Mouse (Mus musculus): ENCODE measurements around the gene Cdkal1. TPM values are rescaled to one million over a fixed set of nuclear protein-coding genes. Genes with fewer than 3 reads are reported as not detected.
A peak's percentile ranks its signal among the peaks of the same experiment; 100 is the strongest.

Cdkal1 gene
- total RNA-seq, 2 experiments from 2014 or later: 18.4 to 18.8 TPM

DNA sequence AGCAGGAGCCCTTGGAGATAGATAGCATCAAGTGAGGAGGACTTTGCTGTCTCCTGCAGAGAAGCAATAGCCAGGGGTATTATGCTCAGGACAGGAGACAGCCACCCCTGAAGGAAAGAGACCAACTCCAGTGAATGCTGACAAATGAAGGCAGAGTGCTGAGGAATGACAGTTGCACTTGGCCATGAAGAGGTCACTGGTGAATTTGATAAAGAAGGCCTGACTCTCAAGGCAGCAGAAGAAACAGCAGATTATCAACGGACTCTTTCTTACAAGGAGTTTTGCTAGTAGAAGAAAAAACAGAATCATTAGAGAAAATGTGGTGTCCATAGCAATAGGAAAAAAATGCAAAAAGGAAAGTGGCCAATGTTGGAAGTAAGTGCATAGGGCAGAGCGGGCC is 37.2 kb downstream of the Cdkal1 start:
- DNase-seq (ENCODE audit: low spot score in 2 of 2): no peak

DNA sequence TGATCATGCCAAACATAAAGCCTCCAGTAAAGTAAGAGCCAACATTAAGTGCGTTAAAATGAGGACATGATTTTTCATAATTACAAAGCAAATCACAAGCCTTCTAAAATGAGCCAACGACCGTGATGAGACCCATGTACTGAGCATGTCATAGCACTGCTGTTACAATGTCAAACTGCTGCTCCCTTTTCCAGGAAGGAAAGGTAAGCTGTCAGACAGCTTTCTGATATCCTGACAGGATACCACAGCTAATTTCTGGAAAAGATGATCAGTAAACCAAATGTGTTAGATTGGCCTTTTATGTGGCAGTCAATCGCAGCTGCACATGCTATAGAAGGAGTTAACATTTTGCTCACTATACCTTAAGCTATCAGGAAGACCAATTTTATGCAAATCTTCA is 44.7 kb downstream of the Cdkal1 start:
- no peak for DNase-seq (ENCODE audit: low spot score in 2 of 2)

DNA sequence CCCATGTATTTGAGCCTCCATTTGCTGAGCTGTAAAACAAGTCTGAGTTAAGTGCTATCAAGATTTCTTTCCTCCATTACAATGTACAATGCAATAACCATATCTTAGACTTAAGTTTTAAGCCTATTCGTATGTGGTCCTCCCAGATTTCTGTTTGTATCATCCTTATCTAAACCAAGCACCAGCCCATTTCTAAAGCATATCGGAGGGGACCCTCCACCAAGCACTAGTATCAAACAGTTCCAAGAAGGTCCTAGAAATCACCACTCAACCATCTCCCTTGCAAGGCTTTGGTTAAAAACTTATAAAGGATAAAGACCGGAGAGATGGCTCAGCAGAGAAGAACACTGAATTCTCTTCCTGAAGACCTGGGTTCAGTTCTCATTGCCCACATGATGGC is 47.1 kb downstream of the Cdkal1 start:
- DNase-seq (ENCODE audit: low spot score in 2 of 2): no peak

DNA sequence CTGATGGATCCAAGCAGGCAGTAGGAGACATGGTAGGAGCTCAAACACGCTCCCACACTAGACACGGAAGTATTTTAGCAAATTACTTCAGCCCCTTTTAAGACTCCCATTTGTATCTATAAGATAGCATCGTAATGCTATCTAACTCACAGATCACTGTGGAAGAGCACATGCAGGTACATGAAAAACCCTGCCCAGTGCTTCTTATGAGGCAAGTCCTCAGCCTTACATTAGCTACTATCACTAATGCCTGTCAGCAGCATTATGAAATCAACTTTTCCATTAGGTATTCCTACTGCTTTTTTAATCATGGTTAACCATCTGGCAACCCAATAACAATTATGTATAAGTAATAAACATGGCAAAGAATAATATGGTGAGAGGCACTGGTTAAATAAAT is 47.5 kb downstream of the Cdkal1 start:
- no peak for DNase-seq (ENCODE audit: low spot score in 2 of 2)

DNA sequence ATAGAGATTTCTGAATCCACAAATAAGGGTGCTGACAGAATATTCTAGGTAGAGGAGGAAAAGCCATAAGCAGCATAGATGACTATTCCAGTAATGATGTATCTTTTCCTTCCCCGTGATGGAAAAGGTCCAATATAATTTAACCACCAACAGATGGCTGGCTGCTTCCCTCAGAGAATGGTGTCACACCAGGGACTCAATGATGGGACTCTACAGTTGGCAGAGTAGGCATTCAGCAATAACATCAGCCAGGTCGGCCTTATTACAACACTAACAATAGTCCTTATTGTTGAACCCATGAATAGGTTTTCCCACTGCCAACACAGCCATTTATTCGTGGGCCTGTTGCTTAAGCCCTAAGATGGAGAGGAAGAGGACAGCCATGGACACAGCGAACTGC is 48.6 kb downstream of the Cdkal1 start:
- DNase-seq (ENCODE audit: low spot score in 2 of 2): no peak

DNA sequence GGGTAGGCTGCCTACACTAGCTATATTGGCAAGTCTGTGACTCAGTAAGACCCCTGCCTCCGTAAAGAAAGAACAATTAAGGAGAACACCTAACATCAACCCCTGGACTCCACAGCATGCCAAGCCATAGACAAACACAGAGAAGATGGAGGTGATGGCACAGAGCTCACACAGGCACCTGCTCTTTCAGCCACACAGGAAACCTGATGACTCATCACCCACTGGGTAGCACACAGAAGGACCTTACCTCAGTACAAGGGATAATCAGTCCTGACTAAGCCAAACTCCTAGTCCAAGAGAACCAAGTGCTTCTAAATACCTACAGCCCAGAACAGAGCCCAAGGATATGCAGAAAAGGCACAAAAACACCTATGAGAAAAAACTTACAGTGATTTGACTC is 50.2 kb downstream of the Cdkal1 start:
- no peak for DNase-seq (ENCODE audit: low spot score in 2 of 2)

DNA sequence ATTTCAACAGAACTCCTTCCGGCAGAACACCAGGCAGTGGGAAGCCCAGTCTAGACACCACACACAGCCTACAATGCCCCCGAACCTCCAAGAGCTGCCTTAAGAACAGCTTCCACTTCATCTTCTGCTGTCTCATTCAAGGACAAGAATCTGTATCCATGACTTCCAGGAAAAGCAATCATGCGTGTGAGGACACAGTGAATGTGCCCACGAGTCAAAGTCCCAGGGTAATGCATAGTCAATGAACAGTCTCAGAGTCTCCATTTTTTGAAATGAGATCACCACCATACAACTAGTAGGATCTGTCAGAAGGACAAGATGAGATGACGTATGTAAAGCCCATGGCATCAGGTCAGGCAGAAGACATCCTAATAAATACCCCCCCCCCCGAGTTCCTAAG is 51.4 kb downstream of the Cdkal1 start:
- no peak for DNase-seq (ENCODE audit: low spot score in 2 of 2)

DNA sequence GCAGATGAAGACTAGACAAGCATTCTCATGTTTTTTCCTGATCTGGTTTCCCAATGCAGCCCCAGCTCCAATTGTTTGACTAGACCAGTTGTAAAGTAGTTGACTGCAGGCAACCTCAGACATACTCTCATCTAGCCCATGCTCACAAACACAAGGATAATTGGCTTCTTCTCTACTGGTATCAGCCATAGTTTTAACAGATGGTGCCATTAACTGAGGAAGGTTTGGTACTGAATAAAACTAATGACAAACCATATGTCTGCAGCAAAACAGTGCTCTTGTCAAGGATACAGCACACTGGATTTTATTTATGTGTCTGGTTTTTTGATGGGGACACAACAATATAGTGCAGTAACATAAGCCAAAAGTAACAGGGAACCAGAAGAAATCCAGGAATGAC is 52.8 kb downstream of the Cdkal1 start:
- no peak for DNase-seq (ENCODE audit: low spot score in 2 of 2)

DNA sequence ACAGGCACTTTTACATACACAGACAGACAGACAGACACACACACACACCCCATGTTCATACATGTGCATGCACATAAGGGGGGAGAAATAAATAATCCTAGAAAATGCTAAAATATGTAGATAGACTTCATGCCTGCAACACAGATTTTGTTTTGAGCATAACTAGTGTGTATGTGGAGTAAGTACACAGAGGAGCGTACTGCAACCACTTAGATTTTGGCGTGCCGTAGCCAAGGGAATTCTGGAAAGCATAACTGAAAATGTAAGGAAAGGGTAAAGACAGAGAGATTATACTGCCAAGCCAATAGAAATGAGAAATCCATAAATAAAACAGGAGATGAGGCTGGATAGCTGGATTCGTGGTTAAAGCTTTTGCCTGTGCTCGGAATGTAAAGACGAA is 55.4 kb downstream of the Cdkal1 start:
- DNase-seq (ENCODE audit: low spot score in 2 of 2): no peak

DNA sequence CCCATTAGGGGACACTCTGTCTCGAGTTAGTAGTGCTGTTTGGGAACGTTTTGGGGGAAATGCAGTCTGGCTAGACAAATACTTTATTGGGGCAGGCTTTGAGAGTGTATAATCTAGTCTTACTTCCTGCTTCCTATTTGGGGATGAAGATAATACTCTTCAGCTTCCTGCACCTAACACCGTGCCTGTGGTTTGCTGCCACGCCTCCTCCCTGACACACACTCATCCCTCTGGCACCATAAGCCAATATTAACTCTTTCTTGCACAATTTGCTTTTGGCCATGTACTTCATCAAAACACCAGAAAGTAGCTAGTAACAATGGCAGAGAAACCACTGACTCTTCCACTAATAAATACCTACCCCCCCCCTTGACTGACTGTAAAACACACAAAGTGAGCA is 63.4 kb downstream of the Cdkal1 start:
- DNase-seq (ENCODE audit: low spot score in 2 of 2): no peak

DNA sequence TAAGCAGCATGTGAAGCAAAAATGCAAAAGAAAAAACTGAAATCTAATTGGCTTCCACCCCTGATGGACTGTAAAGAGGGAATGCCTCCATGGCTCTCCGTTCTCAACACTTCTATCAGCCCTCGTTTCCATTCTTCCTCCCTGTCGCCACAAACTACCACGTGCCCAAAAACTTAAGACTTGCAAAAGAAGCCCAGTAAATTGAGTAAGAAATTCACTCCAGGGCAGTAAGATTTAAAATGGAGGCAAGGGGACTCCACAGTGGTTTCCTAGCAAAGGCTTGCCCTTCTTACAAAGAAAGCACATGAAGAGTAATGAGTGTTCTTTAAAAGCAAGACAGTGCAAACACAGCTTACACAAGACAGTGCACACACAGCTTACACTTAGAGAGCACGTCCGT is 64.0 kb downstream of the Cdkal1 start:
- no peak for DNase-seq (ENCODE audit: low spot score in 2 of 2)

DNA sequence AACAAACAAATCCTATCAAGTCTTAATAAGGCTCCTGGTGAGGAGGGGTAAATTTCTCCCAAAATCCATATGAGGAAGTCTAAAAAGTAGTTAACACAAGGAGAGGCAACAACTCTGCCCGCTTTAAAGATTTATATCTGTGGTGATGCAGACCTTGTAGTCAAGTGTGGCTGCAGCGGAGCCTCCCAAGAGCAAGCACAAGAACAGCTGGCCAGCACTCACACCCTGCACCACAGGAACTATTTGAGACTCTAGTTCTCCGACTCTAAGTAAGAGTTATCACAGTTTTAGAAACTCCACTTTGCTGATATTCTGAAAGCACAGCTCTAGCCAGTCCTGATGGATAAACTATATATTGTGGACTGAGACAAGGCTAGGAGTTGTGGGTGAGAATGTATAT is 68.5 kb downstream of the Cdkal1 start:
- DNase-seq (ENCODE audit: low spot score in 2 of 2): no peak

DNA sequence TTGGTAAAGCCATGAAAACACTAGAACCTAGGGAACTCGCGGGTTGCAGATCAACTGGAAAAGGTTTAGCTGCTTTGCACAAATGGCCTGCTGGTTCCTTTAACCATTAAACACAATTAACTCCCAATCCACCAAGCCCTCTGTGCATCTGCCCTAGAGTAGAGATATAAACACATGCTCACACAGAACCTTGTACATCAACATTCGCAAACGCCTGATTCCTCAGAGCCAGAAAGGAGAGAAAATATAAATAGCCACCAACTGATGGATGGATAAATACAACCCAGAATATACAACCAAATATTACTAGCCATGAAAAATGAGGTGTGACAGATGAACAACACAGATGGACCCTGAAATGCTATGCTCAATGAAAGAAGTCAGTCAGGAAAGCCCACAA is 70.6 kb downstream of the Cdkal1 start:
- no peak for DNase-seq (ENCODE audit: low spot score in 2 of 2)

DNA sequence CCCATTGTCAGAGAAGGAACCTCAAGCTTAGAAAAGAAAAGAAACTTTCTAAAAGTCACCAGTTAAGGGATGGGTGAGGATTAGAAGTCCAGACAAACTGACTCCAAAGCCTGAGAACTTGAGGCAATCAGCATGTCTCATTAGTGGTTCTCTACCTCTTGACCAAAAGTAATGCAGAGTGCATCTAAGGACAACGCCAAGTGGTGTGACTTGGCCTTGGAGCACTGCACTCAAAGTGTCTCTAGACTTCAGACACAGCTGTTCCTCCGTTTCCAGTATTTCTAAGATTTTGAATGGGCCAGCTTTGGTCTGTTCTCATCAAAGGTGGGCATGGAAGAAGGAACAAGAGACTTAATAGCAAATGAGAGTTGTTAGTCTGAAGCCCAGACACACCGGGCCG is 74.1 kb downstream of the Cdkal1 start:
- no peak for DNase-seq (ENCODE audit: low spot score in 2 of 2)

DNA sequence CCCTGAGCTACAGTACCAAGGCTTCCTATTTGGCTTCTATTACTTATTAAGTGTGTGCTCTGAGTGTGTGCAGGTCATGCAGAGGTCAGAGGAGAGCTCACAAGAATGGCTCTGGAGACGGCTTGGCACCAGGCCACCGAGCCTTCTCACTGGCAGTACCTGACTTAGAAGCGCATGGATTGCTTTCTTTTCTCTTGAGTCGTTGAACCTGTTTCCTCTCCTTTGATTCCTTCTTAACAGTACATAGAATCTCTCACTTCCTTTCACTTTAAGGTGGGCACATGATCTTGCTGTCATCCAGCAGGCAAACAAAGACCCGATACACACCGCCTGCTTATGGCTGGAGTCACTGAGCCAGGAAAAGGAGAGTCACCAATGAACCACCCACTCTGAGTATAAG is 74.8 kb downstream of the Cdkal1 start:
- DNase-seq (ENCODE audit: low spot score in 2 of 2): no peak

DNA sequence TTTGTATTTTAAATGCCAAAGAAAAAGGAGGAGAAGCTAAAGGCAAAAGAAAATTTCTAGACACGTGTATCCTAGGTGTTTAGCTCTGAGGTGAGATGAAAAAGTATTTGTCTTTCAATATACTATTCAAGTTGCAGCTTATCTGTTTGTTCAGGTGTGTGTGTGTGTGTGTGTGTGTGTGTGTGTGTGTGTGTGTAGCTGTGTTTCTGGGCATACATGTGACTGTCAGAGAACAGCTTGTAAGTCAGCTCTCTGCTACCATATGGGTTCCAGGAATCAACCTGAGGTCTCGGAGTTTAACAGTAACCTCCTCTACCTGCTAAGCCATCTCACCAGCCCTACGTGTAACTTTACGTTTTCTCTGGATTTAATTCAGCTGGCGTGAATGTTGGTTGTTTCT is 76.0 kb downstream of the Cdkal1 start:
- DNase-seq (ENCODE audit: low spot score in 2 of 2): no peak

DNA sequence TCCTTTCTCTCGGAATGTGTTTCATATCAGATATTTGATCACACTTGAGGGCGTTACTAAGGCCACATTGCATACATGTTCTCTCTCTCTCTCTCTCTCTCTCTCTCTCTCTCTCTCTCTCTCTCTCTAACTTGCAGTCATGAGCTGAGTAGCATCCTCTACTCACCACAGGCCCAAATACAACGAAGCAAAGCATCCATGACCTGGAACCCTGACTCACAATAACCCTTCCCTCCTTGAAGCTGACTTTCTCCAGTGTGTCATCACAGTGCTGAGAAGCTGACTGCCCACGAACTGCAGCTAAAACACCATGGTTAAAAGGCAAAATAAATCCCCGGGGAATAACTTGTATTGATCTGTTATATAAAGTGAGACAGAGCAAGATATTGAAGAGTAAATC is 76.4 kb downstream of the Cdkal1 start:
- DNase-seq (ENCODE audit: low spot score in 2 of 2): no peak

DNA sequence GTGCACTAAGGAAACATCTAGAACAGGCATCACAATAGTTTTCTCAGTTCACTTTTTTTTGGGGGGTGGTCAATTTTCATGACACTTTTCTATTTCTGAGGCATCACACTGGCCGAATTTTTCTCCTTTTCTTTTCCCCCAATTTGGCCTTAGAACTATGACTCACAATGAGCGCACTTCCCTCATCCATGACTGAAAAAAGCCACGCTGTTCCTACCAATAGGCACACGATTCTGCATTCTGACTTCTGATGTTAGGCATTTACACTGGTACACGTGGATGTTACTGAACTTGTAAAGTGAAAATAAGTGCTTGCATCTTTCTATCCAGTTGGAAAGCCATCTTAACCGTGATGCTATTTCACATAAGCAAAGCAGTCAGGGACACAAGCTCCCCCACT is 77.3 kb downstream of the Cdkal1 start:
- no peak for DNase-seq (ENCODE audit: low spot score in 2 of 2)

DNA sequence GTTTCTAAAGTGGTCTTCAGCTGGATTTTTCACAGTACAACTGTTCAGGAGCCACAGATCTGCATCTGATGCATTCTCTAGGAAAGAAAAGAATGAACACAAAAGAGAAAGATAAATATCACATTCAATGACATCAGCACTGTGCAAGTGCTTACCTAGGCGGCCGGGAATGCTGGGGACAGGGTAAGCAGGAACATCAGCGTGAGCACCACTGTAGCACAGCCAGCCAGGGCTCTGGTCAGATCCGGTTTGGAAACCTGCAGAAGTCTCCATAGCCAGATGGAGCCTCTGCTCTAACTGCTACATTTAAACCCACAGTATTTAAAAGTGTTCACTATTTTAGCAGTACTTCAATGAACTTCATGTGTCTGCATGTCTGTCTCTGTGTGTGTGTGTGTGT is 78.2 kb downstream of the Cdkal1 start:
- no peak for DNase-seq (ENCODE audit: low spot score in 2 of 2)

DNA sequence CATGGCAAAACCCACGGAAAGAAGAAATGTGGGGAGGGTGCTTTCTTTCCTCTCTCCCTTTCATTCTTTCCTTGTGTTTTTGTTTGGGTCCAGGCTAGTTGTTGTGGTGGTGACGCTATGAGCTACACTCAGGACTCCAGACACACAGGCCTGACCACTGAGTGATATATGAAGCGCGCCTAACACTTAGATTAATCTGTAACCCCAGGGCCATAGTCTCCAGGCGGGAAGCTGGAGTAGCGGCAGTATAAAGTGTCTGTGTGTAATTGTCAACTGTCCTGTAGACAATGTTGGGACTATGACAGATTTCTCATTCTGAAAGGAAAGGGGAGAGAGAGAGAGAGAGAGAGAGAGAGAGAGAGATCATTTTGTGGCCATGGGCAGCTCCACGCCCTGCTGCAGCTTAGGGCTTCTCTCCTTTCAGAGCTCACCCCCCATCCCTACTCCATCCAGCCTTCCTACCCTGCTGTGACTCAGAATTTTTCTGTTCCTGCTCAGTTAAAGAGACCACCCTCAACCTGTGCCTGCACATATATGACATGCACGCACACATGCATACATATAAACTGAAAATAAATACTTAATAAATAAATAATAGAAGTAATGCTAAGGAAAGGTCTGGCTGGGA is 79.8 kb downstream of the Cdkal1 start:
- DNase-seq (ENCODE audit: low spot score in 2 of 2): no peak

DNA sequence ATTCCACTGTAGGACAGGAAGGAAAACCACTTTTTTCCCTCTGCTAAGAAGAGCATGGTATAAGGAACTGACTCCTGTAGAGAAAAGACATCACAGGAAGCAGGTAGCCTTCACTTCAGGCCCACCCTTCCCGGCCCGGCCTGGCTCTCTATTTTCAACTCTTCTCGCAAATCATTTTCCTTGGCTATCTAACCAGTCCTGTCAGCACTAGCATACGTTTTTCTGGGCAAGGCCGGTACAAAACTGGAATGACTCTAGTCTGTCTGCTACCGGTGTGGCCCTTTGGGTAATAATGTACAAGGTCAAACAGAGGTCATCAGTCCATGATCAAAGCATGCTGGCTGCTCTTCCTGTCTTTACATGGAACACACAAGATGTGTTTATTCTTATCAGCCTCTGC is 81.9 kb downstream of the Cdkal1 start:
- DNase-seq (ENCODE audit: low spot score in 2 of 2): no peak

DNA sequence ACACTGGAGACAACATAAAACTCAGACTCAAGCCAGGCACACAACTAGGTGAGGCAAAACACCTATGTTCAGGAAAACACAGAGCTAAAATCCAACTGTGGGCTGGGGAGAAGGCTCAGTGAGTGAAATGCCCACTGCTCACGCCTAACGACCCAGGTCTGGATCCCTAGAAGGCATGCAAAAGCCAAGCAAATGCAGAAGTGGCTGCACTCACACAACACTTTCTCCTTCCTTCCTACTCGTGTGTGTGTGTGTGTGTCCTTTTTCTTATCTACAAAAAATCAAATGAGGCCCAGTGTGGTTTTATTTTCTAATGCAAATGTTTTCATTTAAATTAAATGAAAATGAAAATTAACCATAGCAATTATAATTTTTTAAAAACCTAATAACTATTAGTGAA is 82.5 kb downstream of the Cdkal1 start:
- no peak for DNase-seq (ENCODE audit: low spot score in 2 of 2)

DNA sequence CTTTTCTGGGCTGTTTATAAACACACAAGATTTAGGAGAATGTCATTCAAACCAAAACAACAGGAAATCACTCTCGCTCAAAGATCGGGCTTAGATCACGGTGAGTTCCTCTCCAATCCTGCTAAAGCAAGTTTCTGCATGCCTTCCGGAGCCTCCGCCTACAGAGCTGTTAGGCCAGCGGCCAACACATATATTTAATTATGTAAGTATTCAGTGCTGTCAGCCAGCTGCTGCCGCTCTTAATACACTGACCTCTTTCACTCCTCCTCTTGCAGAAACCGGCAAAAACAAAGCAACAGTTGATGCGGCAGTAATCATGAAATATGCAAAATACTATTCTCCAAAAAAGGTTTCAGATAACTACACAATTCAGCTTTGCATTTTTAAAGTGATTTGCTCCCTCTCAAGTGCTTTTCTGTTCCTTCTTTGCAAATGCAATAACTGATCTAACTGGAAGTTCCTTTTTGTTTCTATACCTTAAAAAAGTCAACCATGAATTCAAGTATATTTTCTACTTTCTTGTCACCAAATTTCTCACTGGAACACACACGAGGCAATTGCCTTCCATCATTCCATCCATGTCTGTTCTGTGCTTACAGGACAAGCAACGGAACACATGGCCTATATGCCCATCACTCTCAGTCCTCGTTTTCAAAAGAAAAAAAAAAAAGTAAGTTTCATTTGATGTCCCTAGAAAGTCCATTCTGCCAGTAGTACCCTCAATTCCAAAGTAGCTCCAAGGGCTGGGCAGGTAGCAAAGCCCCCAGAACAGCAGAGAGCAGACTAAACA is 85.6 kb downstream of the Cdkal1 start:
- DNase-seq (ENCODE audit: low spot score in 2 of 2): peak in 1 of 2 experiments; percentile 22
